Mouse (Mus musculus) embryonic facial prominence, embryonic 12.5 days (tissue): ENCODE measurements at regions not wholly inside any gene's neighbourhood (a gene's known extent, or its start where the extent isn't known, plus 50 kb on each side); places are given as distances from the start of the nearest gene placed in this dataset.
A peak's percentile ranks its signal among the peaks of the same experiment; 100 is the strongest.

Source experiments
- ATAC-seq: fragments of 200-750 bp; cut with Nextera tagmentation; 2 replicates; pipeline ENCODE4 v1.8.0; 2017; ENCODE audit not compliant: insufficient number of reproducible peaks, insufficient read depth, low FRiP score, low TSS enrichment
- H3K27ac ChIP-seq: fragments of 300-500 bp; sonication (generic); 2 replicates; pipeline ENCODE4 v1.5.1; 2016; ENCODE audit warnings: mild to moderate bottlenecking
- H3K27me3 ChIP-seq: fragments of 300-500 bp; sonication (generic); 2 replicates; pipeline ENCODE4 v1.6.1; 2016; ENCODE audit warnings: mild to moderate bottlenecking, moderate library complexity
- H3K36me3 ChIP-seq: fragments of 300-500 bp; sonication (generic); 2 replicates; pipeline ENCODE4 v1.6.1; 2016; ENCODE audit warnings: mild to moderate bottlenecking
- H3K4me1 ChIP-seq: fragments of 300-500 bp; sonication (generic); 2 replicates; pipeline ENCODE4 v1.6.1; 2016
- H3K4me2 ChIP-seq: fragments of 300-500 bp; sonication (generic); replicated peaks from 2 replicates; pipeline ENCODE4 v1.6.1; 2016; ENCODE audit warnings: mild to moderate bottlenecking, moderate library complexity
- H3K4me3 ChIP-seq: fragments of 300-500 bp; sonication (generic); 2 replicates; pipeline ENCODE4 v1.5.1; 2016; ENCODE audit warnings: mild to moderate bottlenecking
- H3K9ac ChIP-seq: fragments of 300-500 bp; sonication (generic); 2 replicates; pipeline ENCODE4 v1.6.1; 2016; ENCODE audit warnings: mild to moderate bottlenecking, moderate library complexity
- H3K9me3 ChIP-seq: fragments of 300-500 bp; sonication (generic); 2 replicates; pipeline ENCODE4 v1.6.1; 2016; ENCODE audit warnings: mild to moderate bottlenecking, moderate library complexity
- WGBS: fragments of 180-500 bp; shearing (Covaris S2); methylation state at CpG from one replicate; pipeline ENCODE4 v1.1.7; 2016; 5-methylcytosine and 5-hydroxymethylcytosine counted together

GRCm38 (mm10) chr14:100484101-100484500 is 199.6 kb upstream of the Klf12 start:
- no peak overlapping the region for H3K4me3 ChIP-seq
- no peaks in the 10 kb centered on the region for H3K27me3 ChIP-seq
- no peak overlapping the region for H3K27ac ChIP-seq
- no peaks in the 10 kb centered on the region for H3K4me1 ChIP-seq
- WGBS = 66% methylated on average over 5 of the region's 5 CpGs
- H3K36me3 ChIP-seq = no peaks in the 10 kb centered on the region
- no peak overlapping the region for H3K4me2 ChIP-seq
- H3K9me3 ChIP-seq = no peaks in the 10 kb centered on the region
- H3K9ac ChIP-seq = no peak overlapping the region
- ATAC-seq = no peak

GRCm38 (mm10) chr14:100477595-100478380 is 193.3 kb upstream of the Klf12 start:
- Histone ChIP-seq H3K4me2 (peak overlapping the region; percentile 73), H3K27me3 (no peaks in the 10 kb centered on the region), H3K36me3 (no peaks in the 10 kb centered on the region), H3K4me1 (peaks cover 4% of the 10 kb centered on the region; the same call in 1 of the 2 replicates), H3K4me3 (peak overlapping the region; percentile 38), H3K27ac (peak overlapping the region; percentile 72), H3K9me3 (no peaks in the 10 kb centered on the region), H3K9ac (peak overlapping the region; percentile 37; the same call in 1 of the 2 replicates)
- WGBS = 7% methylated on average over 22 of the region's 22 CpGs
- ATAC-seq = peak; percentile 94

- WGBS = 73% methylated on average over 3 of the region's 3 CpGs
- Histone ChIP-seq H3K4me1 (no peaks in the 10 kb centered on the region), H3K4me2 (no peak overlapping the region), H3K27me3 (no peaks in the 10 kb centered on the region), H3K9me3 (no peaks in the 10 kb centered on the region), H3K27ac (no peak overlapping the region), H3K36me3 (no peaks in the 10 kb centered on the region), H3K4me3 (no peak overlapping the region), H3K9ac (no peak overlapping the region)
- ATAC-seq = no peak
These were observed 183.8 kb upstream of the Klf12 start for GRCm38 (mm10) chr14:100468311-100468710.

- H3K27me3 ChIP-seq = no peaks in the 10 kb centered on the region
- H3K4me3 ChIP-seq = no peak overlapping the region
- H3K9ac ChIP-seq = no peak overlapping the region
- WGBS = 75% methylated on average over 6 of the region's 6 CpGs
- H3K4me1 ChIP-seq = peaks cover 34% of the 10 kb centered on the region
- H3K4me2 ChIP-seq = no peak overlapping the region
- no peaks in the 10 kb centered on the region for H3K36me3 ChIP-seq
- H3K27ac ChIP-seq = no peak overlapping the region
- ATAC-seq = no peak
- no peaks in the 10 kb centered on the region for H3K9me3 ChIP-seq
These were observed 177.8 kb upstream of the Klf12 start for GRCm38 (mm10) chr14:100462321-100462720.

GRCm38 (mm10) chr14:100461141-100462043 is 176.9 kb upstream of the Klf12 start:
- H3K4me3 ChIP-seq = no peak overlapping the region
- H3K27ac ChIP-seq = peak overlapping the region; percentile 77
- H3K4me2 ChIP-seq = peak overlapping the region; percentile 35
- ATAC-seq = peak; percentile 67; the same call in 1 of the 2 replicates
- H3K4me1 ChIP-seq = peaks cover 34% of the 10 kb centered on the region
- H3K36me3 ChIP-seq = no peaks in the 10 kb centered on the region
- 28% methylated on average over 12 of the region's 12 CpGs for WGBS
- H3K9me3 ChIP-seq = no peaks in the 10 kb centered on the region
- no peaks in the 10 kb centered on the region for H3K27me3 ChIP-seq
- H3K9ac ChIP-seq = no peak overlapping the region

- Histone ChIP-seq H3K27ac (peak overlapping the region; percentile 77), H3K9me3 (no peaks in the 10 kb centered on the region), H3K27me3 (no peaks in the 10 kb centered on the region), H3K9ac (no peak overlapping the region), H3K4me3 (peak overlapping the region; percentile 1; the same call in 1 of the 2 replicates), H3K36me3 (no peaks in the 10 kb centered on the region), H3K4me1 (peaks cover 34% of the 10 kb centered on the region), H3K4me2 (peak overlapping the region; percentile 33)
- WGBS = 19% methylated on average over 8 of the region's 8 CpGs
- ATAC-seq = no peak
These were observed 175.3 kb upstream of the Klf12 start for GRCm38 (mm10) chr14:100459601-100460290.

- H3K36me3 ChIP-seq = no peaks in the 10 kb centered on the region
These were observed 174.4 kb upstream of the Klf12 start for GRCm38 (mm10) chr14:100458727-100459447.

GRCm38 (mm10) chr14:100457870-100458726 is 173.6 kb upstream of the Klf12 start:
- no peak overlapping the region for H3K4me2 ChIP-seq
- ATAC-seq = no peak
- H3K36me3 ChIP-seq = no peaks in the 10 kb centered on the region
- no peak overlapping the region for H3K4me3 ChIP-seq
- H3K9ac ChIP-seq = no peak overlapping the region
- no peaks in the 10 kb centered on the region for H3K27me3 ChIP-seq
- WGBS = 37% methylated on average over 7 of the region's 7 CpGs
- no peaks in the 10 kb centered on the region for H3K9me3 ChIP-seq
- peak overlapping the region; percentile 74 for H3K27ac ChIP-seq
- peaks cover 34% of the 10 kb centered on the region for H3K4me1 ChIP-seq

More at GRCm38 (mm10) chr14:100458727-100459447, 174.4 kb upstream of the Klf12 start:
- Histone ChIP-seq H3K4me1 (peaks cover 34% of the 10 kb centered on the region), H3K27me3 (no peaks in the 10 kb centered on the region), H3K4me2 (peak overlapping the region; percentile 33), H3K9me3 (no peaks in the 10 kb centered on the region), H3K9ac (no peak overlapping the region), H3K4me3 (no peak overlapping the region), H3K27ac (peak overlapping the region; percentile 77)
- 15% methylated on average over 9 of the region's 9 CpGs for WGBS
- peak; percentile 85 for ATAC-seq

GRCm38 (mm10) chr14:100446130-100446529 is 161.7 kb upstream of the Klf12 start:
- ATAC-seq = no peak
- H3K36me3 ChIP-seq = no peaks in the 10 kb centered on the region

GRCm38 (mm10) chr14:100444848-100445247 is 160.4 kb upstream of the Klf12 start:
- ATAC-seq = no peak
- no peak overlapping the region for H3K4me2 ChIP-seq
- H3K4me1 ChIP-seq = no peaks in the 10 kb centered on the region
- no peak overlapping the region for H3K9ac ChIP-seq
- no peaks in the 10 kb centered on the region for H3K9me3 ChIP-seq
- no peaks in the 10 kb centered on the region for H3K27me3 ChIP-seq
- no peak overlapping the region for H3K4me3 ChIP-seq
- H3K27ac ChIP-seq = no peak overlapping the region
- H3K36me3 ChIP-seq = no peaks in the 10 kb centered on the region
- 57% methylated on average over 3 of the region's 3 CpGs for WGBS

More at GRCm38 (mm10) chr14:100446130-100446529, 161.7 kb upstream of the Klf12 start:
- Histone ChIP-seq H3K27ac (no peak overlapping the region), H3K27me3 (no peaks in the 10 kb centered on the region), H3K4me2 (no peak overlapping the region), H3K4me1 (no peaks in the 10 kb centered on the region), H3K4me3 (no peak overlapping the region), H3K9ac (no peak overlapping the region), H3K9me3 (no peaks in the 10 kb centered on the region)
- WGBS = 94% methylated on average over 1 of the region's 1 CpGs
